Mouse (Mus musculus) lung, adult 2 months (tissue): ENCODE measurements around the gene Gm21988.

Experiments used
- CTCF ChIP-seq: fragments of 200-500 bp; IDR thresholded peaks from 2 replicates; pipeline ENCODE4 v1.5.1; 2011; ENCODE audit warnings: mild to moderate bottlenecking, low read length, control low read depth; ENCODE audit not compliant: insufficient read depth
- POLR2A ChIP-seq: fragments of 200-500 bp; IDR thresholded peaks from 2 replicates; pipeline ENCODE4 v1.6.1; 2011; ENCODE audit warnings: low read depth, mild to moderate bottlenecking, control low read depth, low read length, borderline replicate concordance; ENCODE audit errors: extremely low read depth

DNA sequence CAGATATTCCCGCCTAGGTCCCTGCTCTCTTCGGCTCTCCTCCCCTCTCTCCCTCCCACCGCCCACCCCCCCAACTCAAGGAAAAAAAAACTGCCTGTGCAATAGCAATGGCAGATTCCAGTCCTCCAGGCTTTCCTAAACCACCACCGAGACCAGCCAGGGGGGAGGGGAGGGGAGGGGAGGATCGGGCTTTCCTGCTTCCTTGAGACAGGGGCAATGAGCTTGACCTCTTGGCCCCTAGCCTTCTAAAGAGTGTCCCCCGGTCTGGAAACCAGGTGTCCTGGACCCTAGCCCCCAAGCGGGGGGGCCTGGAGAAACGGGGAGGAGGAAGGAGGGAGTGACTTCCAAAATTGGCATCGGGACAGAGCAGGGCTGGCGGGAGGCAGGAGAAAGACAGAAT lies 7.1 kb downstream of the Gm21988 start:
- TF ChIP-seq CTCF (no peak), POLR2A (0 out of 2 replicates have a peak, but pooled peaks have one; percentile 2)
